Mouse (Mus musculus): ENCODE results near the gene Cerkl.

Gene Cerkl

GRCm38 (mm10) chr2:79456575-79457349, at the start of gene Cerkl, which contains the start of gene Neurod1:
Gene Cerkl, minus strand, starts transcription at chr2:79456785.
Gene Neurod1, minus strand, starts transcription at chr2:79456751.
- DNase-seq (ENCODE audit: low spot score in 2 of 2) = peak in 1 of 2 experiments; percentile 61

GRCm38 (mm10) chr2:79498990-79499755, 42.6 kb upstream of the Cerkl start:
- peak; percentile 13 to 83 for DNase-seq (ENCODE audit: low spot score in 2 of 2)

GRCm38 (mm10) chr2:79485127-79485526, 28.5 kb upstream of the Cerkl start:
- no peak for DNase-seq (ENCODE audit: low spot score in 2 of 2)

- no peak for DNase-seq (ENCODE audit: low spot score in 2 of 2)
These were observed 25.9 kb upstream of the Cerkl start for GRCm38 (mm10) chr2:79482511-79482910.

- DNase-seq (ENCODE audit: low spot score in 2 of 2) = no peak
These were observed 5.8 kb upstream of the Cerkl start for GRCm38 (mm10) chr2:79462411-79462810.

GRCm38 (mm10) chr2:79461861-79462260, 5.3 kb upstream of the Cerkl start:
- no peak for DNase-seq (ENCODE audit: low spot score in 2 of 2)

- DNase-seq (ENCODE audit: low spot score in 2 of 2) = no peak
These were observed 4.0 kb upstream of the Cerkl start for GRCm38 (mm10) chr2:79460586-79460985.

GRCm38 (mm10) chr2:79460107-79460506, 3.5 kb upstream of the Cerkl start:
- no peak for DNase-seq (ENCODE audit: low spot score in 2 of 2)

- DNase-seq (ENCODE audit: low spot score in 2 of 2) = no peak
These were observed 2.8 kb upstream of the Cerkl start for GRCm38 (mm10) chr2:79459061-79460045.

GRCm38 (mm10) chr2:79457932-79458331, 1.3 kb upstream of the Cerkl start:
- no peak for DNase-seq (ENCODE audit: low spot score in 2 of 2)

GRCm38 (mm10) chr2:79457434-79457833, 849 bp upstream of the Cerkl start:
- no peak for DNase-seq (ENCODE audit: low spot score in 2 of 2)

- peak in 1 of 2 experiments; percentile 11 for DNase-seq (ENCODE audit: low spot score in 2 of 2)
These were observed 939 bp downstream of the Cerkl start for GRCm38 (mm10) chr2:79455646-79456045.

- peak in 1 of 2 experiments; percentile 19 for DNase-seq (ENCODE audit: low spot score in 2 of 2)
These were observed 1.7 kb downstream of the Cerkl start for GRCm38 (mm10) chr2:79454786-79455446.

GRCm38 (mm10) chr2:79453901-79454781, 2.4 kb downstream of the Cerkl start:
- DNase-seq (ENCODE audit: low spot score in 2 of 2) = peak in 1 of 2 experiments; percentile 42

GRCm38 (mm10) chr2:79451438-79451837, 5.1 kb downstream of the Cerkl start:
- DNase-seq (ENCODE audit: low spot score in 2 of 2) = no peak

GRCm38 (mm10) chr2:79450684-79451394, 5.7 kb downstream of the Cerkl start:
- DNase-seq (ENCODE audit: low spot score in 2 of 2) = no peak

GRCm38 (mm10) chr2:79449371-79449770, 7.2 kb downstream of the Cerkl start:
- DNase-seq (ENCODE audit: low spot score in 2 of 2) = no peak

GRCm38 (mm10) chr2:79447198-79447597, 9.4 kb downstream of the Cerkl start:
- DNase-seq (ENCODE audit: low spot score in 2 of 2) = no peak

- DNase-seq (ENCODE audit: low spot score in 2 of 2) = no peak
These were observed 12.5 kb downstream of the Cerkl start for GRCm38 (mm10) chr2:79443861-79444620.
